Mouse (Mus musculus): ENCODE measurements around the gene Tenm4.

GRCm38 (mm10) chr7:96211618-96212021, 40.6 kb downstream of the Tenm4 start:
- TF ChIP-seq CTCF (IDR thresholded peaks at IDR 0.05; ENCODE audit: extremely low read depth, insufficient read length, insufficient replicate concordance, low read depth, low read length) (no peak), POLR2A (IDR thresholded peaks at IDR 0.05; ENCODE audit: low read depth, low read length) (no peak)
